Mouse (Mus musculus) megakaryocyte progenitor cell, adult 5-6 weeks (primary cell): ENCODE results near the gene Olfr723. TPM values are rescaled to one million over a fixed set of nuclear protein-coding genes. Genes with fewer than 3 reads are reported as not detected.
"Not testable (repeated sequence)": the region's sequence is repeated elsewhere in the genome, so short reads cannot be mapped to it uniquely, and the experiment has no call there.

Experiments
- ATAC-seq: replicated peaks from 2 replicates; pipeline ENCODE4 v1.8.0; 2016; ENCODE audit warnings: mild to moderate bottlenecking, moderate TSS enrichment, inconsistent platforms; ENCODE audit not compliant: poor library complexity
- total RNA-seq, 2 experiments: library from RNA; stranded (forward) in 1 of 2; stranded (reverse) in 1 of 2; fragments of 157-497, 149-512 nt in 1 of 2; fragments of 200-1000 nt in 1 of 2; gene quantifications; 2 replicates each; pipeline versions ENCODE4 v1.2.3 to v1.2.4; 2015 to 2017

The Olfr723 gene
- total RNA-seq (2015) (not detected in 2 replicates), total RNA-seq (2017) (not detected in 2 replicates)

GRCm38 (mm10) chr14:49931687-49932086, at the start of gene Olfr723:
TSS of gene Olfr723 (minus strand) at chr14:49931787.
- ATAC-seq: not testable (repeated sequence)

GRCm38 (mm10) chr14:49963174-49963573, 31.6 kb upstream of the Olfr723 start, which contains the start of gene Olfr724:
TSS of gene Olfr724 (minus strand) at chr14:49963274.
- ATAC-seq: not testable (repeated sequence)

DNA sequence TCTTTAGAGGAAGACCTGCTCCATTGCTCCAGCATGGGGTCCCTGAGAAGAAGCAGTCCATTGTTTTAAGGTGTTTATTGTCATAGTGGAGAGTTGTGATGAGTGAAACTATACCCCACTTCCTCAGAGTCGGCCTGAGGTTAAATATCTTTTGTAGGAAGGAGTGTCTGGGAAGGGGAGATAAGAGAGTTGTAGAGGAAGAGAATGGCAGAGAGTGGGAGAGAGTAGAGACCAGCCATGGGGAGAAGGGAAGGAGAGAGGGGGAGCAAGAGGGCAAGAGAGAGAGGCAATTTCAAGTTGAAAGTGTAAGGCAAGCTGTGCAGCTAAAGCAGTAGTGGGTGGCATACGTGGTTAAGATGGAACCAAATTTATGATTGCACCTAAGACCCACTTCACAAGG, 24.3 kb upstream of the Olfr723 start:
- ATAC-seq: no peak

GRCm38 (mm10) chr14:49901899-49902298, 29.7 kb downstream of the Olfr723 start, which contains the start of gene Olfr722:
TSS of gene Olfr722 (minus strand) at chr14:49901999.
- ATAC-seq: no peak

Other genes with a start within 250 kb of the Olfr723 start
- gene Armh4, start 148.4 kb downstream of the Olfr723 start, total RNA-seq (2015): not detected in 2 replicates
- 0.17 TPM in 1 of 2 replicates, not detected in the other for gene Armh4, start 148.4 kb downstream of the Olfr723 start, total RNA-seq (2017)
- not detected in 2 replicates for gene Olfr722, start 29.8 kb downstream of the Olfr723 start, total RNA-seq (2015)
- not detected in 2 replicates for gene Olfr722, start 29.8 kb downstream of the Olfr723 start, total RNA-seq (2017)
- gene Olfr724, start 31.5 kb upstream of the Olfr723 start, total RNA-seq (2015): not detected in 2 replicates
- not detected in 2 replicates for gene Olfr724, start 31.5 kb upstream of the Olfr723 start, total RNA-seq (2017)
- not detected in 2 replicates for gene Olfr725, start 108.6 kb upstream of the Olfr723 start, total RNA-seq (2015)
- not detected in 2 replicates for gene Olfr725, start 108.6 kb upstream of the Olfr723 start, total RNA-seq (2017)
- gene Olfr726, start 159.2 kb upstream of the Olfr723 start, total RNA-seq (2015): not detected in 2 replicates
- gene Olfr726, start 159.2 kb upstream of the Olfr723 start, total RNA-seq (2017): not detected in 2 replicates
- gene Olfr727, start 191.4 kb upstream of the Olfr723 start, total RNA-seq (2015): not detected in 2 replicates
- not detected in 2 replicates for gene Olfr727, start 191.4 kb upstream of the Olfr723 start, total RNA-seq (2017)
- not detected in 2 replicates for gene Olfr728, start 210.9 kb upstream of the Olfr723 start, total RNA-seq (2015)
- not detected in 2 replicates for gene Olfr728, start 210.9 kb upstream of the Olfr723 start, total RNA-seq (2017)
- not detected in 2 replicates for gene Olfr729, start 221.1 kb upstream of the Olfr723 start, total RNA-seq (2015)
- gene Olfr729, start 221.1 kb upstream of the Olfr723 start, total RNA-seq (2017): not detected in 2 replicates